Mouse (Mus musculus): ENCODE measurements around the gene Tmem178b. TPM values are rescaled to one million over a fixed set of nuclear protein-coding genes. Genes with fewer than 3 reads are reported as not detected.

The Tmem178b gene
- polyA plus RNA-seq, 1 experiment from 2014 or later: 35.7 TPM

DNA sequence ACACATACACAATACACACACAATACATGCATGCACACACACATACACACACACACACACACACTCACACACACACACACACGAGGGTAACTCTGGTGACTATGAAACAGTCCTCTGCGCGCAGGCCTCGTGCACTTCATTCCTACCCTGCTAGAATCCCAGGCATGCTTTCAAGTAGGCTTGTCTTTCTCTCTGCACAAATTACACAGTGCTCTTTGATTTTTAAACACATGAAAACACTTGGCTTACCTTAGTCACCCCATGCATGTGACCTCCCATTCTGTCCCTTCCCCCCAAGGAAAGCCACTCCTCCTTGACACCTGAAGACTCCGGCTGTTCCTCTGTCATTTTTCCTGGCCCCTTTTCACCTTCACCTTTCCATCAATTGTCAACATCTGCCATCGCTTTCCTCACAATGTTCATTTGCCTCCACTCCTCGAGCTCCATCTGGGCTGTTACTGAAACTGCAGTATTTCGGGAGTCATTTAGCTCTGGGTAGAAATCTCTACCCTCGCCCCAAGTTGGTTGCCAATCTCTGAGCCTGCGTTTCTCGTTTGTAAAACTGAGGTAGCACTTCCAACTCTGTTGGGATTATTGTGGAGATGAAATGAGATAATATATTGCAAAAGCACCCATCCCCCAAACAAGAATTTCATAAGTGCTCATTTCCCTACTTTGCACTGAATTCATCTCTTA is 352.7 kb downstream of the Tmem178b start:
- Histone ChIP-seq H3K4me3 (no peak overlapping the region), H3K36me3 (replicated peaks) (no peaks in the 10 kb centered on the region), H3K27me3 (replicated peaks) (no peaks in the 10 kb centered on the region), H3K4me1 (no peaks in the 10 kb centered on the region), H3K27ac (no peak overlapping the region), H3K9ac (no peak overlapping the region), H3K4me2 (no peak overlapping the region), H3K9me3 (no peaks in the 10 kb centered on the region)
- WGBS: 85% methylated on average over 11 of the region's 11 CpGs
- ATAC-seq (replicated peaks): no peak

DNA sequence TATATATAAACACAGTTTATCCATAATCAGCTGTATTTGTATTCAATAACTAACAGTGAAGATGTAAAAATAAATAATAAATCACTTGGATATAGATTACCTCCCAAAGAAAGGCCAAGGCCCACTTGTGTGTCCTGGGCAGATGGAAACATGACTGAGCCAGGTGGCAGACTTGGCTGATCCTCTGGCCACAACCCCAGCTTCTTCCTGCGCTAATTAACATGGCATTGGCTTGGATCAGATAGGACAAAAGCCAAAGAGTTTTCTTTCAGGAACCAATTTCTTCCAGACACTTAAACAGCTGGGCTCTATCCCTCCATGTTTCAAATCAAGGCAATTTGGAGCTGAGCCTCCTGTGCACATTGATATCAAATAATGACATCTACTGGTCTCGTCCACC is 355.9 kb downstream of the Tmem178b start:
- Histone ChIP-seq H3K4me2 (no peak overlapping the region), H3K9me3 (no peaks in the 10 kb centered on the region), H3K4me1 (peaks cover 4% of the 10 kb centered on the region), H3K9ac (no peak overlapping the region), H3K36me3 (replicated peaks) (no peaks in the 10 kb centered on the region), H3K4me3 (no peak overlapping the region), H3K27ac (no peak overlapping the region), H3K27me3 (replicated peaks) (no peaks in the 10 kb centered on the region)
- no peak for ATAC-seq (replicated peaks)
- WGBS: 71% methylated on average over 2 of the region's 2 CpGs

DNA sequence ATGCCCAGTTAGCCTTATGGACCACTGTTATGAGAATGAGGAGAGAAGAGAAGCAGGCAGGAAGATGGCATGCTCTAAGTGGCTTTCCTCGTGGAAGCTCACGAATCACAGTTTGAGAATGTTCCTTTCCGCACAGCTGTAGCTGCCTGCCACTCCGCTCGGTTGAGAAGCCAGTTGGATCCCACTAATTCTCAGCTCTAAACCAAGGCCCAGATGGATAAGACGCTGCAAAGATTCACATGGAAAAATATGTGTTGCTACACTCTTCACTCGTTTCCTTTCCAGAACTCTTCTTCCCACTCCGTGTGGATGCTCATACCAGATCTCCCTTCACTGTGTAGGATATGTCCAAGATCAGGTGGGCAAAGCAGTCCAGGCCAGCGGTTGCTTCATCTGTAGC is 356.9 kb downstream of the Tmem178b start:
- H3K27me3 ChIP-seq (replicated peaks): no peaks in the 10 kb centered on the region
- H3K36me3 ChIP-seq (replicated peaks): no peaks in the 10 kb centered on the region
- 88% methylated on average over 9 of the region's 9 CpGs for WGBS
- peaks cover 12% of the 10 kb centered on the region for H3K4me1 ChIP-seq
- no peak overlapping the region for H3K4me2 ChIP-seq
- H3K27ac ChIP-seq: no peak overlapping the region
- ATAC-seq (replicated peaks): no peak
- H3K4me3 ChIP-seq: no peak overlapping the region
- no peak overlapping the region for H3K9ac ChIP-seq
- no peaks in the 10 kb centered on the region for H3K9me3 ChIP-seq

DNA sequence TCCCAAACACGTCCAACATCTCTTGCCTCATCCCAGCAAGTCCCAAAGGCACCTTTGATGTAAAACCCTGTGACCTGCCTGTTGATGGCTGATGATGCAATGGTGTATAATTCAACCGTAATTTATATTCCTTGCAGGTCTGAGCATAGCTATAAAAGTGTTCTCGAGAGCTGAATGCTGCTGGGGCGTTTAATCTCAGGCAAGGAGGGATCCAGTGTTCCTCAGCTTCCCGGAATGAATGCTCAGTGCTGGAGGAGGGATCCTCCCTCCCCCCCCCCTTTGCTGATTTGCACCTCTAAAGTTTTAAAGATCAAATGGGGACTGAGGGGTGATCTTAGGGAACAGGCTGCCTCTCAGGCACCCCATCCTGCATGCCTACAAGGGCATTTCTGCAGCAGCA is 361.0 kb downstream of the Tmem178b start:
- peak; percentile 41; the same call in 1 of the 2 replicates for ATAC-seq (replicated peaks)
- no peaks in the 10 kb centered on the region for H3K9me3 ChIP-seq
- no peak overlapping the region for H3K4me3 ChIP-seq
- H3K27ac ChIP-seq: peak overlapping the region; percentile 51; the same call in 1 of the 2 replicates
- 21% methylated on average over 5 of the region's 5 CpGs for WGBS
- no peaks in the 10 kb centered on the region for H3K36me3 ChIP-seq (replicated peaks)
- no peak overlapping the region for H3K9ac ChIP-seq
- peaks cover 12% of the 10 kb centered on the region for H3K4me1 ChIP-seq
- H3K4me2 ChIP-seq: no peak overlapping the region
- H3K27me3 ChIP-seq (replicated peaks): no peaks in the 10 kb centered on the region

DNA sequence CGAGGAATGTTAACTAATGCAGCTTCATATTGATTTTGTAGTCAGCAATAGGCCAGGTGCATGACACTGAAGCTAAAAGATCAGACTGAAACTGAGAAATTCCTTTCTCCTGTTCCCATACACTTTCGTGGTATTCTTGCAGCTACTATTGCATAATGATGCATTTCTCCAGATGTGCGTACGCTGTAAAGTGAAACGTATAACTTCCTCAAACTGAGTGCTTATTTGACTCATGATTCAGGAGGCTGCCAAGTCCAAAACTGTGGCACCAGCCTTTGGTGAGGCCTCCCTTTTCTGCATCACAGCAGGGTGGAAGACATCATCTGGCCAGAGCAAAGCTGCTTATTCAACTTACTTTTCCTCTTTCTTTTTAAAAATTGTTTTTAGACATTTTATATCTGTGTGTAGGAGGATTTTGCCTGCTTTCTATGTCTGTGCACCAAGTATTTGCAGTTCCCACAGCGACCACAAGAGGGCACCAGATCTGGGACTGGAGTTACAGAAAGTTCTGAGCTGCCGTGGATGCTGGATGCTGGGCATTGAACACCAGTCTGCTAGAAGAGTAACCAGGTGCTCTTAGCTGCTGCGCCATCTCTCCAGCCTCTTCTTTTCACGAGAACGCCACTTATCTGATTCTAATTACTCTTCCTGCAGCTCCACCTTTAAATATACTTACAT is 362.9 kb downstream of the Tmem178b start:
- ATAC-seq (replicated peaks): peak; percentile 48; the same call in 1 of the 2 replicates
- H3K4me3 ChIP-seq: no peak overlapping the region
- 37% methylated on average over 10 of the region's 10 CpGs for WGBS

DNA sequence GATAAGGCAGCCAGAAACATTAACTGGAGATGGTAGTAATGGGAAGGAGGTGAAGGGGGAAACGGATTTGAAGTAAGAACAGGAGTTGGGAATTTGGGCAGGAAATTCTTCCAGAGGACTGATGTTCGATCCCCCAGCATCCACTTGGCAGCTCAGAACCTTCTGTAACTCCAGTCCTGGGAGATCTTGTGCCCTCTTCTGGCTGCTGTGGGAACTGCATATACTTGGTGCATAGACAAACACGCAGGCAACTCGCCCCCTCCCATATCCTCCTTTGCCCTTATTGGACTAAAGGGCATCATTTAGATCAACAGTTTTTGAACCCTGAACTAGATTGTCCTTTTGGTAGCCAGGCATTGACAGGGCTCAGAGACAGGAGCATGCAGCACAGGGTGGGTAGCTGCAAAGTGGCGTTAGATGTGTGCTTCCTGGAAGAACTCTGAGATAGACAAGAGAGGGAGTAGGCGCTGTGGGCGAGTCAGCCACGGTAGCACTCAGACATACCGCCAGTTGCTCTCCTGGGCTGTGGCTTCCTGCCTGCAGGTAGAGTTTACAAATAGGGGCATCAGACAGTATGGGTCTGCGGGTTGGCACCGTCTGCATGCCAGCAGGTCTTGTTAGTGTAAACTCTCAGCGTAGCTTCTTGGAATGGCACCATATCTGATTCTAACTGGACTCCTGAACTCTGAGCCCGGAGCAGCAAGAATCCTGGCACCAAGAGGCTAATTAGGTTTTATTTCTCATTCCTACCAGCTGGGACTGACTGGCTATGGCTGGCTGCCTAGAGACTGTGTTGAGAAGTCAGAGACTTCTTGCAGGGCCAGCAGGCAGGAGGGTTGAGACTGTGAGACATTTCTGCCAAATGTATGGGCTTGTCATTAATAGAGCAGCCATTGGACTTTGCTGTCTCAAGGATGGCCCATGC is 364.0 kb downstream of the Tmem178b start:
- Histone ChIP-seq H3K27me3 (replicated peaks) (no peaks in the 10 kb centered on the region), H3K4me1 (peaks cover 12% of the 10 kb centered on the region), H3K36me3 (replicated peaks) (no peaks in the 10 kb centered on the region), H3K4me2 (no peak overlapping the region), H3K27ac (no peak overlapping the region), H3K4me3 (no peak overlapping the region), H3K9ac (no peak overlapping the region), H3K9me3 (no peaks in the 10 kb centered on the region)
- no peak; the same call in 1 of the 2 replicates for ATAC-seq (replicated peaks)
- WGBS: 71% methylated on average over 13 of the region's 13 CpGs

More for the DNA sequence above, 362.9 kb downstream of the Tmem178b start:
- Histone ChIP-seq H3K4me2 (no peak overlapping the region), H3K9ac (no peak overlapping the region), H3K27ac (no peak overlapping the region), H3K27me3 (replicated peaks) (no peaks in the 10 kb centered on the region), H3K9me3 (no peaks in the 10 kb centered on the region), H3K36me3 (replicated peaks) (no peaks in the 10 kb centered on the region), H3K4me1 (peaks cover 12% of the 10 kb centered on the region)

DNA sequence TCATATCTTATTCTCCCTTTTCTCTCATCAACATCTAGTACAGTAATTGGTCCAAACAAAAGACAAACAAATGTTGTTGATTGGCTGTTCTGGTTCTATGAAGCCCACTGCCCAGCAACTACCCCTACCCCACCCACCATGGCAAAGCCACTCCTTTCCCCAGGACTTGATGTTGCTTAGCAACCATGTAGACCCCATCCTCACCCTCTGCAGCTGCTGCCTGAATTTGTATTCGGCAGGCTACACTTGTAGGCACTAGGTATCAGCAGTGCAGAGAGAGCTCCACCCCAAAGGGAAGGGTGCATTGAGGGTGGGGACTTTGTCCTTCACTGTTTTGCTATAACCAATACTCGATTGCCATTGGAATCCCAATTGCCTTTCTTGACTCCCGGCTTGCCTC is 365.8 kb downstream of the Tmem178b start:
- ATAC-seq (replicated peaks): no peak
- Histone ChIP-seq H3K4me2 (no peak overlapping the region), H3K36me3 (replicated peaks) (no peaks in the 10 kb centered on the region), H3K4me1 (peaks cover 10% of the 10 kb centered on the region), H3K27me3 (replicated peaks) (no peaks in the 10 kb centered on the region), H3K27ac (no peak overlapping the region), H3K9ac (no peak overlapping the region), H3K4me3 (no peak overlapping the region), H3K9me3 (no peaks in the 10 kb centered on the region)
- WGBS: 65% methylated on average over 3 of the region's 3 CpGs

DNA sequence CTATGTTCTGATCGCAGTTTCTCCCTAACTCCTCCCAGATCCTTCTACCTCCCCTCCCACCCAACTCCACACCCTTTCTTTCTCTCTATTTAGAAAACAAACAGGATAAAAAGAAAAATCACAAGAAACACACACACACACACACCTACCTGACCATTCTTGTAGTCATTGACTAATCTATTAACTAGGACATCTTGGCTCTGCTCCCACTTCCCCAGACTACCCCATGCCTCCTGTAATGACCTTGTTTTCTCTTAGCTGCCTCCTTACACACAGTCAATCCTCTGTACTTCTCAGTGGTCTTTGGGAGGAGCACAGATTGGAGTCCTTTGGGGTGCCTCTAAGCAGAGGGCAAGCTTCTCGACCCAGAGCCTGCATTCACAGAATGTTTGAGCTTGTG is 367.6 kb downstream of the Tmem178b start:
- WGBS: 75% methylated on average over 2 of the region's 2 CpGs
- Histone ChIP-seq H3K27ac (no peak overlapping the region), H3K27me3 (replicated peaks) (no peaks in the 10 kb centered on the region), H3K36me3 (replicated peaks) (no peaks in the 10 kb centered on the region), H3K9ac (no peak overlapping the region), H3K4me1 (no peaks in the 10 kb centered on the region), H3K4me2 (no peak overlapping the region), H3K4me3 (no peak overlapping the region), H3K9me3 (no peaks in the 10 kb centered on the region)
- no peak for ATAC-seq (replicated peaks)

DNA sequence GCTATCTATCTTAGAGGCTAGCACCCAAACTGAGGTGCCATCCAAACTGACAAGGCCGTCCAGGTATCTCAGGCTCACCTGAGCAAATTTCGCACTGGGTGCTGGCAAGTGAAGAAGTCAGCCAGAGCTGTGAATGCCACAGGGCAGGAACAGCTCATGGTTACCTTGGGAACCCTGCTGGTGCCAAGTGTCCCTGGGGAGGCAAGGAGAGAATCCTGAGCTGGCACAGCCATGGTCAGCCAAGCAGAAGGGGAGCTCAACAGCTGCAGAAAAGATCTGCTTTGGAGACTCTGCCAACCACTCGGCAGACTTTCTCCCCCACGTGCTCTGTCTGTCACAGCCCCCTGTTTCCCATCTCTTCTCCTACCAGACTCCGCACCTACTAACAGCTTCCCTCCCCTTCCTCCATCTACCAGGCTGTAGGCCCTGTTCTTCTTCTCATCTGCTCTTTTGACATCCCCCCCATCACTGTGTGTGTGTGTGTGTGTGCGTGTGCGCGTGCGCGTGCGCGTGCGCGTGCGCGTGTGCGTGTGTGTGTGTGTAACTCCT is 374.4 kb downstream of the Tmem178b start:
- H3K36me3 ChIP-seq (replicated peaks): no peaks in the 10 kb centered on the region
- no peak overlapping the region for H3K4me3 ChIP-seq
- no peak overlapping the region for H3K4me2 ChIP-seq
- H3K27ac ChIP-seq: no peak overlapping the region
- no peaks in the 10 kb centered on the region for H3K4me1 ChIP-seq
- H3K9me3 ChIP-seq: no peaks in the 10 kb centered on the region
- ATAC-seq (replicated peaks): 0 out of 2 replicates have a peak, but pooled peaks have one; percentile 50
- H3K9ac ChIP-seq: no peak overlapping the region
- H3K27me3 ChIP-seq (replicated peaks): no peaks in the 10 kb centered on the region
- WGBS: 95% methylated on average over 17 of the region's 17 CpGs

DNA sequence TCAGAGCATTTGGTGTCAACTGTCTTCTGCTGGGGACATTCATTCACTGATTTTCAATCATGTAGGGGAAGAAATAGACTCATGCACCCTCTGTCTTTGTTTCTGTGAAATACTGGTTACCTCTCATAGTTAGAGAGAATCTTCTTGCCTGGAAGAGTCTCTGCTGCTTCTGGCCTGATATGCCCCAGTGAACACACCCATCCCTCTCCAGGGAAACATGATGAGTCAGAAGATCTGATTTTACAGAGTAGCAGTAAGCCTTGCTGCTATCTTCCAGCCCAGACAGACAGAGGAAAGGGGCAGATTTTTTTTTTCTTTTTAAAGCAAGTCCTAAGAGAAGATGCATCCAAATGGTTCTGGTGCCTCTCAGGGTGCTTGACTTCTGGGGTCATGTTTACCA is 376.9 kb downstream of the Tmem178b start:
- H3K27ac ChIP-seq: no peak overlapping the region
- ATAC-seq (replicated peaks): no peak
- no peak overlapping the region for H3K4me3 ChIP-seq
- H3K4me1 ChIP-seq: peaks cover 3% of the 10 kb centered on the region; the same call in 1 of the 2 replicates
- no peak overlapping the region for H3K4me2 ChIP-seq
- no peaks in the 10 kb centered on the region for H3K27me3 ChIP-seq (replicated peaks)
- no peaks in the 10 kb centered on the region for H3K9me3 ChIP-seq
- no peaks in the 10 kb centered on the region for H3K36me3 ChIP-seq (replicated peaks)
- H3K9ac ChIP-seq: no peak overlapping the region

DNA sequence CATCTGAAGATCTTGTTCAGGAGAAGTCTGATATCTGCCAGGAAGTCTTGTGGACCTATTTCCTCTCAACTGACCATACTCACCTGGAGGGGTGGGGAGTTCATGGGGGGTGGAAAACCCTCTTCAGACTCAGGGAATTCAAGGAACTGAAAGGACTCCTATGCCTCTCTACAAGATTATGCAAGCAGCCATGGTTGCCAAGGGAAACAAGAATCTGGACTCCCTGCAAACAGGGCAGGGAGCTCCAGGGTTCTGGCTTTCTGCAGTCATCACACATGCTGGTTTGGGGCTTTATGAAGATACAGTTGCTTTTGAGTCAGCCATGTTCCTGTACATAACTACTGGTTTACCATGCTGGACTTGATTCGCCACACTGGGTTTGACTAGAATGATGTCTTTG is 390.6 kb downstream of the Tmem178b start:
- Histone ChIP-seq H3K4me1 (no peaks in the 10 kb centered on the region), H3K36me3 (replicated peaks) (no peaks in the 10 kb centered on the region), H3K9me3 (no peaks in the 10 kb centered on the region), H3K4me2 (no peak overlapping the region), H3K4me3 (no peak overlapping the region), H3K27ac (no peak overlapping the region), H3K9ac (no peak overlapping the region), H3K27me3 (replicated peaks) (no peaks in the 10 kb centered on the region)
- ATAC-seq (replicated peaks): no peak
- 91% methylated on average over 1 of the region's 1 CpGs for WGBS

DNA sequence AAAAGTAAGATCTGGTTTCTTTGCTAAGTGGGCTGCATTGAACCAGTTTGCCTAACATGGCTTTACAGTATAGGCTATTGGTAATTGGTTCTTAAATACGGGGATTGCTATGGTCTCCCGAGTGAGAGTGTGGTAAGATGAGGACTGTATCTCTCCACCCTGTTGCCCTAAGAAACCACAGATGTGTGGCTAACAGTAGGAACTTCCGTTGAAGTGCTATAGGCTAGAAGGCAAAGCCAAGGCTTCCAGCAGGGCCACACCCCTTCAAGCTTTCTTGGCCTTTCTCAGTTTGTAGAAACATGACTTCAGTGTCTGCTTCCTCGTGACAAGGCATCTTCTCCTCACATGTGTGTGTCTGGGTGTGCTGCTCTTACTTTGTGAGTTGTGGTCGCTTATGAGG is 427.6 kb downstream of the Tmem178b start:
- ATAC-seq (replicated peaks): no peak
- Histone ChIP-seq H3K4me2 (no peak overlapping the region), H3K27ac (no peak overlapping the region), H3K9me3 (no peaks in the 10 kb centered on the region), H3K9ac (no peak overlapping the region), H3K4me1 (no peaks in the 10 kb centered on the region), H3K4me3 (no peak overlapping the region), H3K36me3 (replicated peaks) (no peaks in the 10 kb centered on the region), H3K27me3 (replicated peaks) (no peaks in the 10 kb centered on the region)
- 78% methylated on average over 5 of the region's 5 CpGs for WGBS
